Mouse (Mus musculus) natural killer cell, adult 2 months (primary cell): ENCODE results near the gene Ppp1r3e.

Experiments
- DNase-seq, 2 experiments: peaks; one replicate each; pipeline ENCODE4 v3.0.0; 2022; ENCODE audit warnings: low spot score in 2 of 2

Gene Ppp1r3e

DNA sequence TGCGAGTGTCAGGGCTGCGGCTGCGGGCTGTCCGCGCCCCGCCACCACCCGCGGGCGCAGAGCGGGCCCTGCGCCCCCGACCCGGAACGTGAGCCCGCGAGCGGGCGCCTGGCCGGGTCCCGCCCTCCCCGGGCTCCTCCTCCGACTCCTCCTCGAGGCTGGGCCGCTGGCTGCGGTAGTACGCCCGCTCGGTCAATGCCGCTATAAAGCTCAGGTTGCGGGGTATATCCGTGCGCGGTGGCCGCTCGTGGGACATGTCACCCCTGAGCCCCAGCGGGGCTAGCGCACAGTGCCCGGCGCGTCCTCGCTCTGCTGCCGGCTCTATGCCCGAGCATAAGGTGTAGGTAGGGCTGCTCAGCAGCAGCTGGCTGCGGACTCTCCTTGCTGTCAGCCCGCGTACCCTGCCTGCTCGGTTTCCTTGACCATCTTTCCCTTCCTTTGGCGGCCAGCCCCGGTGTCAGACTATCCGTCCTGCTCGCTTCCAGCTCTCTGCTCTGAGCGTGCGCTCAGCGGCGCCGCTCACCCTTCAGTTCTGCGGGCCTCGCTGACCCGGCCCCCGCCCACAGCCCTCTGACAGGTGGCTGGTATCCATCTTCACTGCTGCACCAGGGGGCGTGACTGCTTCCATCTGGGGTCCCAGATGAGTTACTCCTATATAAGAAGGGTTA is at the start of gene Ppp1r3e:
Ppp1r3e (minus strand) TSS at position 503 of the 668 bp plus-strand sequence.
- peak; percentile 12 to 28 for DNase-seq

DNA sequence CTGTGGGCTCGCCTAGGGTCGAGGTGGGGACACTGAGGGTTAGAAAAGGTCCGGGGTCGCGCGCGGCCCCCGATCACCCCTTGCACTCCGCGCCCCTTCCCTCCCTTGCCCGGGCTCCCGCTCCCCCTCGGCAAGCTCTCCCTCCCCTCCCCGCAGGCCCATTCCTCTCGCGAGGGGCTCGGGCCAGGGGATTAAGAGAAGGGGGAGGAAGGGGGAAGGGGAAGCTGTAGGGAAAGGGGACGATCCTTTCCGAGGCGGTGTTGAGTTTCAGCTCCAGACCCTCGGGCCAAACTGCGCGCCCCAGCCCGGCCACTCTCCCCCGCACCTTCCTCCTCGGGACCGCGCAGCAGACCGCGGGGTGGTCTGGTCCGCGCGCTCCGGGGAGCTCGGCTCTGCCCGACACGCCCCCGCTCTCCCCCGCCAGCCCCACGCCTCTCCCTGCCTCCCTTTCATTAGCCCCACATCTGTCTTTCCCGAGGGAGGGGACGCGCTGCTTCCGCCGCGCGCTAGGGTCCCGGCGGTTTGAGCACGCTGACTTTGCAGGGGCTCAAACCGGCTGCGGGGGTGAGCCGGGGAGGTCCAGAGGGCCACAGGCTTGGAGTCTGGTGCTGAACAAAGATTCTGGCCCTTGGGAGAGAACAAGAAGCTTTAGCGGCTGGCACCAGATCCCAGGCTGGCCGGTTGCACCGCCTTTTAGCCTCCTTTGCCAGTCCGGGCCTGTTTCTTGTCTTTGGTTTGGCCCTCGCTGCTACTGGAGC is 49.2 kb upstream of the Ppp1r3e start:
- DNase-seq = no peak

DNA sequence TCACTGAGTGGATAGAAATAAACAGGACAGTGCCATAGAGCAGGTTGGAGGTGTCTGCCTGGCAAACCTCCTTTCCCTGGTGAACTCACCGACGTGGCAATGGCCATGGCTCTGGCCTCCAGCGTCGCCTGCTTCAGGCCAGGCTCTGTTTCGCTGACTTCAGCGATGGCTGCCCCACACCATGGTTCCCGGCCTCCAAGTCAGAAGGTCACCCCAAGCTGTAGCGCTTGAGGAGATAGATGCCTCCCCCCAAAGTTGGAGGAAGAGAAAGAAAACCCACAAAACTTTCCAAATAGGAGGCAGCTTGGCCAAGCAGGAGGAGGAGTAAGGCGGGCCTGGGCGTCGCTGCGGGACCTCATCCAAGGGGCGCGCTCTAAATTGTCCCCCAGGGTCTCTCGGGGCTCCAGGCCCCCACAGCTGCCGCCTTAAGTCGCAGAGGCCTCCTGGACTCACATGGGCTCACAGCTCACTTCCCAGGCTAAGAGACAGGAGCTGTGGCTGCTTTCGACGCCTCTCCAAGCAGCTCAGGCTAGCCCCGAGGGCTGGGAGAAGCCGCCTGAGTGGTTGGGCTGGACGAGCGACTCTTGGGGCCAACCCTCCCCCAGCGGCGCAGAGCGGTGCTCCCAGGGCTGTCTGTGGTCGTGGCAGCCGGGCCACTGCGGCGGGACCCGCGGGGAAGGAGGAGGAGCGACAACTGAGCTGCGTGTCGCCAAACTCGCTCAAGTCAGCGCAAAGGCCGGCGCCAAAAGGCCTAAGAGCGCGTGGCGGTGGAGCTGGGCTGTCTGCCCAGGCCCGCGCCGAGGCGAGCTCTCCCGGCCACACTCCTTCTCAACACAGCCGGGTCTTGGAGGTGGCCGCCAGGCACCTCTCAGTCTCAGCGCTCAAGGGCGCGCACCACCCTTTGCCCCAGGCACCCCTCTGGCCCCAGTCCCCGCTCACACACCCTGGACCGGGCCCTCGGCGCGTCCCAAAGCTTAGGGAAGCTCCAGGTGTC is 48.3 kb upstream of the Ppp1r3e start, which contains the start of gene Efs:
Efs (minus strand) TSS at position 778 of the 994 bp plus-strand sequence.
- no peak for DNase-seq

DNA sequence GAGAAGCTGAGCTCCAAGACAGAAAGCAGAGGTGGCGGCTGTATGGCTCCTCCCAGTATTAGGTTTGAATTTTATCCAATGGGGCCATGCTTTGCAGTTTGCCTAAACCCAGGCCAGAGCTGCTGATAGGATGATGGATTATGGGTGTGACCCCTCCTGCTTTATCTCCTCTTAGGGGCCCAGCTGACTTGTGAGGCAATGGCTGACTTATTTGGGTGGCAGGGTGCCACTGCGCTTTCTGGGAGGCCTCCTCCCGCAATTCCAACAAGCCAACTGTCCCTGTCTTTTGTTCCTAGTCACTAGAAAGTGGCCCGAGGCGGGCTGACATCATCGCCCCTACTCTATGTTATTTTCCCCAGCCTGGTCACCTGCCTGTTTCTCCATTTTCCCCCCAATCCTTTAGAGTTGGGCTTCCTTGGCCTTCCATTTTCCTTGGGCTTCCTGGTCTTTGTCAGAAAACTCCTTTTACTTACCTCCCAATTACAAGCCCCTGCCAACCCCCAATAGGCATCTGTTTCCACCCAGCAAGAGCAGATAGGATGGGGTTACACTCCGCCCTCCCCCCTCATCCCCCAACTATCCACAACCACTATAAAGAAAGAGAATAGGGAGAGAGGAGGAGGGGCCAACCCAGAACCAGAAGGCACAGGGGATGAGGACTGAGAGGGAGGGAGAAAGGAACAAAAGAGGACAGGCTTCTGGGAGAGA is 47.4 kb upstream of the Ppp1r3e start:
- no peak for DNase-seq

DNA sequence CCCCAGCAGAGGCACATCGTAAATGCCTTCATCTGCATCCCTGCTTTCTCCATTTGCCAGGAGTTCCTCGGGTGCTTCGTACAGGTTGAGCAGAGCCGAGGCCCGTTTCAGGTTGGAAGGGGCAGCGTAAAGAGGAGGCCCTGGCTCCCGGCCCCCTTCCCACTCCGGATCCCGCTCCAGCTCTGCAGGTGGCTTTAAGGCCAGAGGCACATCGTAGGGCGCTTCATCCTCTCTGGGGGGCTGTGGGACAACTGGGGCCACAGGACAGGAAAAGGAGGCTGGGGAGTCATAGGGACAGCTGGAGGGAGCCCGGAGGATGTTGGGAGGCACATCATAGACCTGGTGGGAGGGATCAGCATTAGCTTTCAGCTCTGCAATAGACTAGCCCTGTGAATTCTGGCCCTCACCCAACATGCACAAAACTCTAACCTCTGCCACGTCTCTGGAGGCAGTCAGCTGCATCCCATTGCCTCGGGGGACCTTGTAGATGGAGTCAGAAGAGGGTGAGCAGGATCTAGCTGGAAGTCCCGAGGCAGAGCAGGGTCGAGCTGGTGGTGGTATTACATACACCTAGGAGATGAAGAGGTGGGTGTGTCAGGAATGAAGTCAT is 42.8 kb upstream of the Ppp1r3e start:
- DNase-seq = no peak

DNA sequence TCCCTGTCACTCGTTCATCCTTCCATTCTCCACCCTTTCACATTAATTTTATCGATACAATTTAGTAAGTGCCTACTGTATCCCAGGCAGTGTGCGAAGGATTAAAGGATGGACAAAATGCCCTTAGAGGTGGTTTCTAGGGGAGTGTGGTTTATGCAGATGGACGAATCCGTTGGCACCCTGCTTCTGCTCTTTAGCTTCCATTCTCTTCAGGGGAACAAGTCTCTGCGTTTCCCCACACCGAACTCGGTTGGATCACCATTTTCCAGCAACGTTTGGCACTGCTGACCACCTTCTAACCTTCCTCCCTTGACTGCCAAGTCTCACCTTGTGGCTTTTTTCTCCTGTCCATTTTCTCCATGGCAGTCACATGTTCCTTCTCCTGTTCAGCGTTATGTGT is 36.0 kb upstream of the Ppp1r3e start:
- DNase-seq = no peak

DNA sequence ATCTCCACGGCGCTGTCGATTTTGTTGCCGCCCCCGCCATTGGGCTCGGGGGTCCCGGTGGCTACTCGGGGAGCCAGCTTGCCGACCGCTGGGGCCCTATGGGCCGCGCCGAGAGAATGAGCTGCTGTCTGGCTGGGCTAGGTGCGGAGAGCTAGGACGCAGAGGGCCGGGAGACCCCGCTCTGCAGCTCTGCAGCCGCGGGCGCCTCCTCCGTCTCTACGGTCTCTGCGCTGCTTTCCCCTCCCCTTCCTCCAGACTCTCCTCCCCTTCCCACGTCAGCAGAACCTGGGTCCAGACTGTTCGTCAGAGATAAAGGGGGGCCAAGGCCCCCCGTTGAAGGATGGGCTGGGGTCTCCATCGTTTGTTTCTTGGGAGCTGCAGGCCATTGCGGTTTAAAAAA is 35.5 kb upstream of the Ppp1r3e start, which contains the start of gene Slc22a17:
Slc22a17 (minus strand) TSS at position 247 of the 400 bp plus-strand sequence.
- peak in 1 of 2 experiments; percentile 14 for DNase-seq

DNA sequence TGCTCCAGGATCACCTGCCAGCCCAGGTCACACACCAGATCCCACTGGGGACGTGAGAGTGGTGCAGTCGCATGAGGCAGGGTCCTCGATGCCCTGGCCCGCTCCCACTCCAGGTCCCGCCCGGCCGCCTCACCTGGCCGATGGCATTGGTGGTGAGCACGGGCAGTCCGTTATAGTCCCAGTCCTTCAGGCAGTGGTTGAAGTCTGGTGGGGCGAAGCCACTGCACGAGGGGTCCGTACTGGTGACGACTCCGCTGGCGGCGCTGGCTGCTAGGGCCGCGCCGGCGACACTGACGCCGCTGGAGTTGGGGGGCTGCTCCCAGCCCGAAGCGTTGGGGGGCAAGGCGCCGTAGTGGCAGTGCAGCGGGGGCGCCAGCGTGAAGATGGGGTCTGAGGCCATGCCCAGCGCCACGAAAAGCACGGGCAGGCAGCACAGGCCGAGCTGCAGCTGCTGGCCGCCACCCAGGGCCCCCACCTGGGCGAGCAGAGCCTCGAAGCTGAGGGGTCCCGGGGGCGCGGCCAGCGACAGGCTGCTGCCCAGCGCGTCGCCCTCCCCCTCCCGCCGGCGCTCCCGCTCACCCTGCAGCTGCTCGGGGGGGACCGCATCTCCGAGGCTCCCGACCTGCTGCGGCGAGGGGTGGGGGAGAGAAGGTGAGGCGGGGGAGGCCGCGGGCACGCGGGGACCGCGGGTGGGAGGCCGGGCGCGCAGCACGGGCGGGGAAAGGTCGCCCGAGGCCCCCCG is 34.9 kb upstream of the Ppp1r3e start:
- no peak for DNase-seq

DNA sequence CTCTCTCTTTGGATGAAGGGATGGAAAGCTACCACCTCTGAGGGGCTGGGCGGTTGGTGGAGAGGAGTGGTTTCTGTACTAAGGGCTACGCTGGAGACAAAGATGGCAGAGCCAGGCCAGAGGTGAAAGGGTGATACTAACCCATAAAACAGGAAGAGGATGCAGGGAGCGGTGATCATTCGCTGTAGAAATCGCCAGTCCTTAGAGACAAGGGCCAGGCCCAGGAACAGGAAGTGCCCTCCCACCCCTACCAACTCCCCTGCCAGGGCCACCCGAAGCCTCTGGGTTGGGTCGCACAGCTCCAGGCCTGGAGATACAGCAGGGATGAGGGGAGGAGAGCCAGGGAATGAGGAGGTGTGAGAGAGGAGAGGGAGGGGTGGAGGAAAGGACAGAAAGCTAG is 31.3 kb upstream of the Ppp1r3e start:
- no peak for DNase-seq

DNA sequence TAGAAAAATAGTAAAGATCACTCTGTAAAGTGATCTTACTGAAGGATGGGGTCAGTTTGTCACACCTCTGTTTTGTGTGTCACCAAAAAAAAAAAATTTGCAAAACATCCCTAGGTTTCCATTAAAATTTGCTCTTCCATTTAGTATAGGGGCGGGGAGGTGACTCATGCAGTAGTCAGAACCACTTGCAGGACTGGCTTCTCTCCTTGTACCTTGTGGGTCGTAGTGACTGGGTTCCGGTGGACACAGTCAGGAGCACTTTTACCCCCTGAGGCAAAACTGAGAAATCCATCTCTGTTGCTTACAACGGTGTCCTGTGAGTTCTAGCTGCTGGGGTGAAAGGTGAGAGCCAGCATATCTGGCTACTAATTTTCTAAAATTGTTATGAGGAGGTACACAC is 26.3 kb upstream of the Ppp1r3e start:
- DNase-seq = no peak

DNA sequence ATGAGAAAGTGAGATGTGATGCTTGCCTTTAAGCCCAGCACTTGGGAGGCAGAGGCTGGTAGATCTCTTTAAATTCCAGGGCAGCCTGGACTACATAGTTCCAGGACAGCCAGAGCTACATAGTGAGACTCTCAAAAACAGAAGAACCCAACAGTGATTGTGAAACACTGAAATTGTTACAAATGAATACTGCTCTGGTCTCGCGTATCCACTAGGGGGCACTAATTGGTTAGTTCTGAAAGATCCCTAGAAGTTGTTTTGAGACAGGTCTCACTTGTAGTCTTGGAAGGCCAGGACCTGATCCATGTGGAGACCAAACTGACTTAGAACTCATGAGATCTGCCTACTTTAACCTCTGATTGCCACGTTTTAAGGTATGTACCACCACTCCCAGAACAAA is 23.0 kb upstream of the Ppp1r3e start:
- peak; percentile 52 to 60 for DNase-seq

DNA sequence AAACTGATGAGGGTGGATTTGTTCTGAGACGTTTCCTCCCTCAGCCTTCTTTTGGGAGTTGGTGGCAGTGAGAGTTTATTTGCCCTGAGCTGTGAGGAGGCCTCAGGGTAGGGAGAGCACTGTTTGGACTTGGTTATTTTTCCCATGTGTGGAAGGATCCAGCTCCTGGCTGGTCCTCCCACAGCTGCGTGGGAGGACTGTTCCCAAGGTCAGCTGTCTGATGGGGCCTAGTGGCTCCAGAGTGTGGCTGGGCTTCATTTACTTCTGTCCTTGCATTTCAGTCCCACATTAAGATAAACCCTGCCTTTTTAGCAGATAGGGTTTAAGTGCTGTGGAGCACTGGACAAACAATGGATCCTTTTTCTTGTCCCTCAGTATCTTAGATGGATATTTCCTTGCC is 20.1 kb upstream of the Ppp1r3e start:
- DNase-seq = no peak

DNA sequence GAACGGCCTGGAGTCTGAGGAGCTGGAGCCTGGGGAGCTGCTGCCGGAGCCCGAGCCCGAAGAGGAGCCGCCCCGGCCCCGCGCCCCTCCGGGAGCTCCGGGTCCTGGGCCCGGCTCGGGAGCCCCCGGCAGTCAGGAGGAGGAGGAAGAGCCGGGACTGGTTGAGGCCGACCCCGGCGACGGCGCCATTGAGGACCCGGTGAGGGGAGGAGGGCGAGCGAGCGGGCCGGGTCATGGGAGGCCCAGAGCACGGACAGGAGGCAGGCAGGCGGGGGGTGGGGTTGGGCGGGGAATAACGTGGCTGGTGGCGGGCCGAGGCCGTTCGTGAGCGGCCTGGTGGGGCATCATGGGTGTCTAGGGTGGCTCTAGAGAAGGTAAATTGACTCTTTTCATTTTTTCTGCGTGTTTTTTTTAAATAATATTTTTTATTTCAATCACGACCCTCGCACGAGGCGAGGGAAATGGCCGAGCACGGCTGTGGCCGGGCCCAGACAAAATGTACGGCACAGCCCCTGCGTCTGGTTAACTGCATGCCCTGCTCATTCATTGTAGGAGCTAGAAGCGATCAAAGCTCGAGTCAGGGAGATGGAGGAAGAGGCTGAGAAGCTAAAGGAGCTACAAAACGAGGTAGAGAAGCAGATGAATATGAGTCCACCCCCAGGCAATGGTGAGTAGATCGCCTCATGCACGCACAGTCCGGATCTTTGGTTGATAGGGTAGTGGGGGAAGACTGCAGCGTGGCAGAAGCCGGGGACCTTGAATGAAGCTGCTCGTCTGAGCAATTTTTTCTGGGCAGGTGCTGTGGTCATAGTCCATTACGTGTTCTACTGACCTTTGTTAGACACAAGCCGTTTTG is 17.2 kb upstream of the Ppp1r3e start:
- DNase-seq = peak; percentile 49 to 51

DNA sequence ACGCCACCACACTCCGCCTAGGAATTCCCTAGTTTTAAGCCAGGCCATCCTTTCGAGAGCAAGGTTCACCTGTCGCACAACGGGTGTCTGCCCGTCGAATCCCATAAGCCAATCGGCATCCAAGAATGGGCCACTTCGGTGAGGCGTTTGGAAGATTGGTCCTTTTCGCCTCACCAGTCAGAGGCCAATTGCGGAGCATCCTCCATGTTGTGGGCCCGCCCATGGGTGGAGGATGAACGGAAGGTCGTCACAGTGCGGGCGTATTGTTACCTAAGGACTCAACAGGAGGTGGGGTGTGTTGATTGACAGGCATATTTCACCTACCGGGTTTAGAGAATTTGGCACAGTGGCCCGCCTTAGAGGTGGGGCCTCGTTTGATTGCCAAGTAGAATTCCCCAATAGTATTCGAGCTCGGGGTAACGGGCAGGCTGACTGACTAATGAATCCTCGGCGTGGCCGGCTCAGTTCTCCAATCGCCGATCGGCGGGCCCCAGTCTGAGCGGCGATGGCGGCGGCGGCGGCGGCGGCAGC is 16.4 kb upstream of the Ppp1r3e start:
- DNase-seq = peak; percentile 99

DNA sequence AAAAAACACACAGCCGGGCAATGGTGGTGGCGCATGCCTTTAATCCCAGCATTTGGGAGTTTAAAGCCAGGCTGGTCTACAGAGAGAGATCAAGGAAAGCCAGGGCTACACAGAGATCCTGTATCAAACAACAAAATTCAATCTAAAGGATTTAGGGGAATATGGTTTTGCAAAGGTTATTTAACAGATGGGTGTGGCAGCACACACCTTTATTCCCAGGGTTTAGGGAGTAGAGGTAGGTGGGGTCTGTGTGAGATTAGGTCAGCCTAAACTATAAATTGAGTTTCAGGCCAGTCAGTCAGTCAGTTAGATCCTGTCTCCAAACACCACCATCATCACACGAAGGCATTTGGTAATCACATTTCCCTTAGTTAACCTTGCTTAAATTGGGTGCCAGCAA is 14.8 kb upstream of the Ppp1r3e start, which contains the start of gene Pabpn1:
Pabpn1 (plus strand) TSS at position 301 of the 400 bp plus-strand sequence.
- DNase-seq = no peak

DNA sequence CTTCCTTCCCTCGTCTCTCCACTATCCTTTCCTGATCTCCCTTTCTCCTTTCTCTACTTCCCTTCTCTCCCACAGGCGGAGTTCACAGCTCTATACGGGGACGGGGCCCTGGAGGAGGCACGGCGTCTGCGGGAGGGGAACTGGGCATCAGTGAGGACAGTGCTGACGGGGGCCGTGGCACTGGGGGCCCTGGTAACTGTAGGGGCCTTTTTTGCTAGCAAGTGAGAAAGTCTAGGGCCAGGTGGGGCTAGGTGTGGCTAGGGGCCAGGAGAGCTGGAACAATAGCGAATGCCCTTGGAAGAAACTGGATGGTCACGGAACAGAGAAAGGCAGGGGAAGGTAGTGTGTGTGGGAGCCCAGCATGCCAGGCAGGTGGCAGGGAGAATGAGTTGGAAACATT is 8.0 kb upstream of the Ppp1r3e start:
- DNase-seq = no peak

DNA sequence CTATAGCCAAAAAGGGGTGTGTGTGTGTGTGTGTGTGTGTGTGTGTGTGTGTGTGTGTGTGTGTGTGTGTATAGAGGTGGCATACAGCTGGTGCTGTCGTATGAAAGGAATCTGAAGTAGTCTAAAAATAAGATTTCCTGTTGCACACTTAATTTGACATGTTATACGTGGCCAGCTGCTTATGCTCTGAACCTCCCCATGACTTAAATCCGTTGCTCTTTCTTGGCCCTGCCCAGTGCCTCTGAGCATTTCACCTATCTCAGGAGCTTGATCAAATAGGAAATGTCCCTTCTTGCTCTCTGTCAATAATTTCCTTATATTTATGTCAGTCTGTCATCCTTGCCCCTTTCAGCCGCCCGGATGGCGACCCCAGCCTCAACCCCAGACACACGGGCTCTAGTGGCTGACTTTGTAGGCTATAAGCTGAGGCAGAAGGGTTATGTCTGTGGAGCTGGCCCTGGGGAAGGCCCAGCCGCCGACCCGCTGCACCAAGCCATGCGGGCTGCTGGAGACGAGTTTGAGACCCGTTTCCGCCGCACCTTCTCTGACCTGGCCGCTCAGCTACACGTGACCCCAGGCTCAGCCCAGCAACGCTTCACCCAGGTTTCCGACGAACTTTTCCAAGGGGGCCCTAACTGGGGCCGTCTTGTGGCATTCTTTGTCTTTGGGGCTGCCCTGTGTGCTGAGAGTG is 6.8 kb upstream of the Ppp1r3e start:
- no peak for DNase-seq
